Mouse (Mus musculus): ENCODE measurements at regions not wholly inside any gene's neighbourhood (a gene's known extent, or its start where the extent isn't known, plus 50 kb on each side); places are given as distances from the start of the nearest gene placed in this dataset.

GRCm38 (mm10) chr12:29054367-29054766 lies 302.8 kb downstream of the Eipr1 start:
- TF ChIP-seq CTCF (IDR thresholded peaks at IDR 0.05) = no peak
- TF ChIP-seq EP300 (IDR thresholded peaks at IDR 0.05; ENCODE audit: insufficient read depth, low read depth, low read length) = no peak
- no peak for TF ChIP-seq POLR2A (IDR thresholded peaks at IDR 0.05; ENCODE audit: insufficient read depth, low read depth, low read length)

All from heart, adult 2 months (tissue).